Mouse (Mus musculus) left cerebral cortex, adult 11 months (tissue): ENCODE results near the gene Efcab11.
"Not testable (repeated sequence)": the region's sequence is repeated elsewhere in the genome, so short reads cannot be mapped to it uniquely, and the experiment has no call there.

Experiments
- DNase-seq: peaks from one replicate; pipeline ENCODE4 v3.0.0; 2022; ENCODE audit warnings: low spot score

Efcab11 gene

GRCm38 (mm10) chr12:99807891-99808290, 76.3 kb downstream of the Efcab11 start:
- no peak for DNase-seq

GRCm38 (mm10) chr12:99806741-99807140, 77.5 kb downstream of the Efcab11 start:
- not testable (repeated sequence) for DNase-seq

- no peak for DNase-seq
Observed at GRCm38 (mm10) chr12:99795921-99796320, 88.3 kb downstream of the Efcab11 start.

GRCm38 (mm10) chr12:99794792-99795620, 89.2 kb downstream of the Efcab11 start:
- no peak for DNase-seq

GRCm38 (mm10) chr12:99794158-99794515, 90.1 kb downstream of the Efcab11 start:
- DNase-seq, result no peak

GRCm38 (mm10) chr12:99793465-99794157, 90.6 kb downstream of the Efcab11 start:
- DNase-seq, result no peak

GRCm38 (mm10) chr12:99789283-99789960, 94.8 kb downstream of the Efcab11 start:
- no peak for DNase-seq

GRCm38 (mm10) chr12:99781774-99782173, 102.5 kb downstream of the Efcab11 start:
- DNase-seq, result no peak

- DNase-seq, result no peak
Observed at GRCm38 (mm10) chr12:99780396-99780795, 103.8 kb downstream of the Efcab11 start.

- no peak for DNase-seq
Observed at GRCm38 (mm10) chr12:99779908-99780307, 104.3 kb downstream of the Efcab11 start.

- DNase-seq, result no peak
Observed at GRCm38 (mm10) chr12:99776497-99777139, 107.6 kb downstream of the Efcab11 start.

GRCm38 (mm10) chr12:99774864-99775263, 109.4 kb downstream of the Efcab11 start:
- no peak for DNase-seq

- no peak for DNase-seq
Observed at GRCm38 (mm10) chr12:99773636-99774193, 110.5 kb downstream of the Efcab11 start.

- no peak for DNase-seq
Observed at GRCm38 (mm10) chr12:99771018-99771417, 113.2 kb downstream of the Efcab11 start.

- no peak for DNase-seq
Observed at GRCm38 (mm10) chr12:99769626-99770025, 114.6 kb downstream of the Efcab11 start.

GRCm38 (mm10) chr12:99767691-99768090, 116.5 kb downstream of the Efcab11 start:
- DNase-seq, result no peak

GRCm38 (mm10) chr12:99765979-99766378, 118.3 kb downstream of the Efcab11 start:
- DNase-seq, result no peak

GRCm38 (mm10) chr12:99764053-99764452, 120.2 kb downstream of the Efcab11 start:
- DNase-seq, result no peak

GRCm38 (mm10) chr12:99757754-99758526, 126.3 kb downstream of the Efcab11 start:
- DNase-seq, result no peak

GRCm38 (mm10) chr12:99756914-99757687, 127.1 kb downstream of the Efcab11 start:
- DNase-seq, result no peak
